Comparison of ENCODE assay signal across 10 mouse cellular contexts in genomic region chr1:192449572-192450351, GRCm38 (mm10).
A peak's percentile ranks its signal among the peaks of the same experiment; 100 is the strongest.
DNase-seq lines count a peak whose midpoint lies in the region; ATAC-seq lines count a peak whose summit lies in the region.
"Had no signal": no experiment of that assay in that cellular context is flagged by ENCODE, and none has a peak within 500 bp of the region (broad histone marks: within the 10 kb centered on the region; RNA-seq: fewer than 3 reads in every experiment).

No protein-coding gene starts in this region.

- H3K4me2 ChIP-seq in heart, embryonic 16.5 days (ENCODE audit: low read depth, low read length), result no peak overlapping the region

- H3K4me3 ChIP-seq in heart, embryonic 16.5 days (ENCODE audit: low read length), result no peak overlapping the region
- H3K4me3 ChIP-seq: heart, adult 2 months had no signal

- H3K9ac ChIP-seq in heart, embryonic 16.5 days (ENCODE audit: low read length), result no peak overlapping the region

- H3K4me1 ChIP-seq in heart, embryonic 16.5 days (ENCODE audit: control insufficient read depth, insufficient read depth, low read length), result peaks cover 2% of the 10 kb centered on the region; the same call in 1 of the 2 replicates

- no peaks in the 10 kb centered on the region for H3K36me3 ChIP-seq in heart, embryonic 16.5 days (ENCODE audit: control insufficient read depth, insufficient read depth)

- H3K27me3 ChIP-seq in heart, embryonic 16.5 days (ENCODE audit: control insufficient read depth, insufficient read depth, low read length), result no peaks in the 10 kb centered on the region

- peak; percentile 32; the same call in 1 of the 2 replicates for ATAC-seq in heart, embryonic 16.5 days (replicated peaks; ENCODE audit: extremely low read depth, insufficient read depth, low FRiP score)
- no peak for ATAC-seq in monocyte, adult 5-6 weeks (replicated peaks; ENCODE audit: insufficient number of reproducible peaks, low FRiP score, low TSS enrichment, poor library complexity, severe bottlenecking)

- WGBS in heart, embryonic 16.5 days, result 46% methylated on average over 4 of the region's 4 CpGs

- H3K27ac ChIP-seq in heart, embryonic 16.5 days (ENCODE audit: low read length), result peak overlapping the region; percentile 45; the same call in 1 of the 2 replicates
- H3K27ac ChIP-seq: heart, adult 2 months; macrophage had no signal

- no peak for DNase-seq in heart, adult 11 months
- peak; percentile 30 for DNase-seq in right cerebral cortex, postnatal 14 days
- no peak for DNase-seq in right cerebral cortex, adult 18-20 months
- DNase-seq in cerebellum, postnatal 36 days, result peak; percentile 61 to 64
- DNase-seq in urinary bladder, postnatal 36 days (ENCODE audit: low spot score in 2 of 2), result no peak
- DNase-seq in liver, result no peak
- DNase-seq: heart, adult 2 months had no signal

- no peaks in the 10 kb centered on the region for H3K9me3 ChIP-seq in heart, embryonic 16.5 days (replicated peaks; ENCODE audit: control insufficient read depth, low read length)

Comparison
In these comparisons a context has a peak if more than half of its experiments do, and no peak if none do; other contexts are left out.
1. DNase-seq: peak in right cerebral cortex, postnatal 14 days (single experiment) and cerebellum, postnatal 36 days (2 of 2); none in heart, adult 11 months (single experiment), right cerebral cortex, adult 18-20 months (single experiment), urinary bladder, postnatal 36 days (0 of 2) and liver (single experiment).